Mouse (Mus musculus): ENCODE measurements around the gene Acot11.
A peak's percentile ranks its signal among the peaks of the same experiment; 100 is the strongest.

Acot11 gene

DNA sequence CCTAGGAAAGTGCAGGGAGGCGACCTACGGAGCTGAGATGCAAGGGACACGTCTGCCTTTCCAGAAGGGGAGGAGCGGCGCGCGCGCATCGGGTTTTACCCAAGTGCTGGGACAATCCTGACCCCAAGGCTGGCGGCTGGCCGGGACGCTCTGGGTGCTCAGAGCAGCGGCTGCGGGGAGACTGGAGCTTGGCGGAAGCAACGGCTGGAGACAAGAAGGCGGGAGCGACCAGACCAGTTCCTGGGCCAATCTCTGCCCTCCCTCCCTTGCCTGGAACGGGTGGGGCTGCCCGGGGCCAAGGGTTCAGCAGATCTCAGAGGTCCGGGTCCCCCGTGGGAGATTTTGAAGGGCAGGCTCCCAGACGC lies at the start of gene Acot11:
Acot11 (minus strand) TSS at position 89 of the 365 bp plus-strand sequence.
- DNase-seq, result no peak

DNA sequence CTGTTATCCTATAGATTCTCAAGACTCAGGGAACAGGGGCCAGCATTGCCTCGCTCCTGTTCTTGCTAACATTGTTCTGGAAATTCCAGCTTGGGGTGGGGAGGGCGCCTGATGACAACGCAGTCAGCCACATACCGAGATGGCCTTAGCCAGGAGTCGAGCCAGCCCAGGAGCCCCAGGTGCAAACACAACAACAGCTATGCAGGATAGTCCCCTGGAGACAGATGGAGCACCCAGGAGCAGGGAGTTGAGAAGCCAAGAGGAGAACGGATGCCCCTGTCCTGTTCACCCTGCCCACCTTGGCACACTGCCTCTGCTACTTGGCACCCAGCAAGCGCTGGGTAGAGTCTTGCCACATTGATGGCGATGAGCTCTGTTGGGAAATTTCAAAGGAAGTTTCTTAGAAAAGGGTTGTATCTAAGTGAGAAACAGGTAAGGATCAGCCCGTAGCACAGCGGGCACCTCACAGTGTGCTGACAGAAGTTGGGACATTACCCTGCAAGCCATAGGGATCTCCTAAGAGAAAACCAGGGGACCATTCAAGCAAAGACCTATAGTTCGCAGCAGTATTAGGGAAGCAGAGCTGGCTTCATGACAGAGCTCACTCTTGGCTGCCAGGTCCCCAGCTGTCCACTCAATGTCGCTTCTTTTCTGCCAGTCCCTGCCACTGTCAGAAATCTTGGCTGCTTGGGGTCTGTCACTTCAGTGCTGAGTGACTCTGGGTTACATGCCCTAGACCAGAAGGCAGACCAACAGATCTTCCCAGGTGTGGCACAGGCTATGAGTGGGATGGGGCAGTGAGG lies 43.7 kb upstream of the Acot11 start:
- no peak for DNase-seq

DNA sequence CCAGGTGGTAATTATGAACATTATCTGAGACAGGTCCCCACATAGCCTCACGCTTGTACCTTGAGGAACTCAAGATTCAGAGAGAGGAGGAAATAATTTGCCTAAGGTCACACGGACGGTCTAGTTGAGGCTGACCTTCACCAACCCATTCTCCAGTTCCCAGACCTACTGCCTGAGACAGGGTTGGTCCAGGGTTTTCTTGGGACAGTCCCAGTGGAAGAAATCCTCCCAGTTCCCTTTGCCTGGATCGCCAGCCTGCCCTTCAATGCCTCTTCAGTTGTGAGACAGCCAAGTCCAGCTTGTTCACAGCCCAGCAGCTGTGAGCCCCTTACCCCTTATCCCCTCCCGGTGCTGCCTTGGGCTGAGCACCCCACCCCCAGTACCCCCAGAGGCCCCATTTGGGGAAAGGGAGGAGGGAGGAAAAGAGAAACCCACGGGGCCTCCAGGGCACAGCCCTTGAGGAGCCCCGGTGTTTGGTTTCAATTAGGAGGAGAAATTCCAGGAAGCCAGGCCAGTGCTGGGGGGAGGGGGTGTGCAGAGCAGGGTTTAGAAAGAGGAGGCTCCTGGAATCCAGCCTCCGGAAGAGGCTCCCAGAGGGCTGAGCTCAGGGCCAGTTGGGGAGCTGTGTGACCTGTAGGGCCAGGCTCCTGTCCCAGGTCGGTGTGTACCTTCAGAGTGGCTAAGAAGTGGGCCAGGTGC lies 42.9 kb upstream of the Acot11 start:
- DNase-seq, result no peak

DNA sequence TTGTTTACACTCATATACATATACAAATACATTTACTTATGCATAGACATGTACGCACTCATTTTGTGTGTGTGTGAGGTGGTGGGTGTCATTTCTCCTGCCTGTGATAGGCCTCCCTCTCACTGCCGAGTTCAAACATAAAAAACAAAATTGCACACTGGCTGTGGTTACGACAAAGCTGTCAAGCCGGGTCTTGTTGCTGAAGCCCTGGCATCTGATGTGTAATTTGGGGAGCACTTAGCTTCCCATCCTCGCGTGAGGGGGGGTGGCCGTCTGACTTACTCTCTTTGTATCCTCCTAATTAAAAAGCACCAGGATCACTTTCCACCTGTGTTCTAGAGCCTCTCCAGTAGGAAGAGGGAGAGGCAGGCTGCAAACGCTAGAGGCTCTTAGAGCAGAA lies 37.8 kb upstream of the Acot11 start:
- DNase-seq, result no peak

DNA sequence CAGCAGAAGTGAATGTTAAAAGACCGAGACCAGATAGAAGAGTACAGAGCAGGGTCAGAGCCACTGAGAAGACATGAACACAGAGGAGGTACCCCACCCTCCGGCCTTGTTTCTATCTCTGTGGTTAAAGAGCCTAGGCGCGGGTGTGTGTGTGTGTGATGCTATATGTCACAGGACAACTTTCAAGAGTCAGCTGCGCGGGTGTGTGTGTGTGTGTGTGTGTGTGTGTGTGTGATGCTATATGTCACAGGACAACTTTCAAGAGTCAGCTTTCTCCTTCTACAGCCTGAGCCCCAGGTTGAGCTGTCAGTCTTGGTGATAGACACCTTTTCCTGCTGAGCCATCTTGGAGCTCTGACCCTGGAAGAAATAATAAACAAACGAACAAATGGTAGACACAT lies 37.1 kb upstream of the Acot11 start:
- DNase-seq, result peak in 1 of 2 experiments; percentile 56

DNA sequence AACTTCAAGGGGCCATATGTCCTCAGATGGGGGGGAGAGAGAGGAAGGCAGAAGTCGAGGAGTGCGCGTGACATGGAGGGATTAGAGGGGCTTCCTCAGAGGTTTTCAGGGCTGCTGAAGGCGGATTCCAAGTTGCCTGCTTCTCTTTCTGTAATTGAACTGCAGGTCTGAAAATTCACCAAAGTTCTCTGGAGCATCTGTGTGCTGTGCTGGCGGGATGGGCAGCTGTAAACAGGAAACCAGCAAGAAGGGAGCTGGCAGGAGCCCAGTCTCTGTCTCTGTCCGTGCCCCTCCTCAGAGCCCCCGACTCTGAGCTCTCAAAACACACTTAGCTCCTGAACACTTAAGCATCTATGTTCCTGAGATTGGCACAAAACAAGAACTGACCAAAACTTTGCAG lies 36.5 kb upstream of the Acot11 start:
- peak in 1 of 2 experiments; percentile 19 for DNase-seq

DNA sequence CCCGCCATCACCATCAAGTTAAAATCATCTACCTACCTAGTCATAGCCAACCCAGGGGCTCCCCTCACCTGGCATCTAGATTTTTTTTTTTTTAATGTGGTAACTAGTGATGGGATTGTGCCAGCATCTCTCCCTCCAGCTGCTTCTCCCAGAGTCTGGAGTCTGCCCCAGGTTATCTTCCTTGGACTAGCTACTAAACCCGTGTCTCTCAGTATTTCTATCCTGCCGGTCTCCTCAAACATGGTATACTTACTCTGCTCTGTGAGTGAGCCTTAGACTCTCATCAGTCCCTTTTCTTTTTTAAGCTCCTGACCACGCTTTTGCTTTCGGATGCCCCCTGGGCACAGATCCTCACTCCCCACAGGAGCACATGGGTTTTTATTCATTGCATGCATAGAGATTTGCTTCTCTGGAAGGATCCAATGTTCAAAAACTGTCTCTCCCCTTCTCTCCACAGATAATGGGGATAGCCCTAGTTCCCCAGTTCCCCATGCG lies 35.9 kb upstream of the Acot11 start:
- no peak for DNase-seq

DNA sequence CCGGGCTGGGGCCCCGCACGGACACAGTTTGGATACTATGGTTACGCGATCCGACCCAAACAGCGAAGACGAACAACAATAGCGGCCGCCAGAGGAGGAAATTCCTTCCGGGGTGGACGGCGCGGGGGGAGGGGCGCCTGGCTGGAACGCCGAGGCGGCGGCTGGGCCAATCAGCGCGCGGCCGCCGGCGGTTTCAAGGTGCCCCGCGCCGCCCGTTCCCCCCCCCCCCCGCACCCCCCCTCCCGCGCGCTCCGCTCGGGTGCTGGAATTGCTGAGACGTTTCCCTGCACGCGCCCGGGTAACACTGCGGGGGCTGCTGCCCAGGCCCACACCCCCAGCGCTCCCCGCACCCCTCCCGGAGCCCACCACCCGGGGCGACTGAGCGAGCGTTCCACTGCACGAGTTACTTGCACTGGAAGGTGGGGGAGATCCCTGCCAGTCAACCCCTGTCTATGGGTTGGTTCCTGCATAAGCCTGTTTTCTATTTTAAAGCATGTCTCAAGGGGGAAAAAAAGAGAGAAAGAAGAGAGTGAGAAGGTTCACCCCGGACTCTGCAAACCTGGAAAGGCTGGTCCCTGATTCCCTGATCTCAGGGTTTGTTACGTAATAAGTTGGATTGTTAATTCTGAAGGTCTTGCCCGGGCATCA lies 35.3 kb upstream of the Acot11 start:
- DNase-seq, result peak; percentile 72 to 80

DNA sequence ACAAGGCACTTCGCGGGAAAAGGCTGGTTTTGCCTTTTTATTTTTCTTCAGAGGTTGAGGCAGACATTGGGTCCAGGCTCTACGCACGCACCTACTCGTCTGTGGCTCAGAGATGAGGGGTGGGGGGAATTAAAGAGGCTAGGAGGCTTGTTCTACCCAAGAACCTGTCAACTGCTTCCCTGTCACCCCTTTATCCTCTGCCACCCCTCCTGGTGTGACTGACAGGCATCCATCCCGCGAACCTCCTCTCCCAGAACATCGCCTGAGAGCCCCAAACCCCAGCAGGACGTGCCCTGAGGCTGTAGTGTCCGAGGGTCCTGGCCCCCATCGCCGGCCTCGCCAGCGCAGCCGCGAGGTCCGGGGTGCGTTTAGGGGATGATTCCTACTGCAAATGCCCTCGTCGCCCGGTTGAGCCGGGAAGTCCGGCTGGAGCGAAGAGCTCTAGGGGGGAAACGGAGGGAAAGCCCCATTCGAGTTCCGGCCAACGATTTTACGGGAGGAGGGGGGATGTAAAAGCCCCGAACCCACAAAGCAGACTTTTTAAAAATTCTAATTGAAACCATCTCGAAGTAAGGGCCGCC lies 34.5 kb upstream of the Acot11 start:
- peak in 1 of 2 experiments; percentile 52 for DNase-seq

DNA sequence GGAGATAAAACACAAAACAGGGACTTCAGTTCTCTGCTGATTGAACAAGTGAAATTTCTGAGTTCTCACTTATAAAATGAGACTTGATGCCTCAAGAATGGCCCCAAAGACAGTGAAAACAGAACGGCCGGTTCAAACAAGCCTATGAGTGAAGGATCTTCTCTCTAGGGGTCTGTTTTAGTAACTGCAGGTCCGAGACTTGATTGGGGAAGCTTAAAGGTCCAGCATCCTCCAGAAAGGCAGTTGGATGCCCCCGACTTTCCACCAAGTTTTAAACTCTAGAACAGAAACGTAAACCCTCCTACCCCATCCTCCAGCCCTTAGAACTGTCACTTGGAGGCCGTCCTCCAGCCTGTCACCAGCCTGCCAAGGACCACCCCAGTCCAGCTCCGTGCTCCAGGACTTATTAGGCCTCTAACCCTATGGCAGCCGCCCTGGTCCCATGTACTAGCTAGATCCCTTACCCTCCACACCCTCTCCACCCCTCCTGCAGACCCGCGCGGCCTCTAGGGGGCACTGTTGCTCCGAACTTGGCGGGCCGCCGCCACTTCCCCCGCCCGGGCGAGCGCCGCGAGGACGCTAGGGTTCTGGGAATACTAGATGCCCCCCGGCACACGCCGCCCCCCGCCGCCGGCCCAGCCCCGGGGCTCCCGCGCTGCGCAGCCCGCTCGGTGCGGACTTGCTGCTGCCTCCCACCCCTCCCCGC lies 33.9 kb upstream of the Acot11 start:
- peak; percentile 92 for DNase-seq

DNA sequence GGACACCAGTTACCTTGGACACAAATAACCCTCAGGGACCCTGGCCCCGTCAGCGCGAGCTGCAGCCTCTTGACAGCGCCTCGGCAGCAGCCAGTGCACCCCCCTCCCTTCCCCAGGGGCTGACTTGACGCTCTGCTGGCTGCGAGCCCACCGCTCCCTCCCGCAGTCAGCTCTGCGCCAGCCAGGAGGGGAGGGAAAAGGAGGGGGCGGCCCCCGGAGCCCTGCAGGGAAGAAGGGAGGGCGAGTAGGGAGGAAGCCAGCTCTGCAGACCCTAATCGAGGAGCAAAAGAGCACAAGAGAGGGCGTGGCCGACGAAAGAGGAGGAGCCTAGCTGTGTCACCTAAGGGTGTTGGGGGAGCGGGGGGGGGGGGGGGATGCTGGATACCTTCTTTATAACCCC lies 33.2 kb upstream of the Acot11 start:
- peak; percentile 52 to 55 for DNase-seq

DNA sequence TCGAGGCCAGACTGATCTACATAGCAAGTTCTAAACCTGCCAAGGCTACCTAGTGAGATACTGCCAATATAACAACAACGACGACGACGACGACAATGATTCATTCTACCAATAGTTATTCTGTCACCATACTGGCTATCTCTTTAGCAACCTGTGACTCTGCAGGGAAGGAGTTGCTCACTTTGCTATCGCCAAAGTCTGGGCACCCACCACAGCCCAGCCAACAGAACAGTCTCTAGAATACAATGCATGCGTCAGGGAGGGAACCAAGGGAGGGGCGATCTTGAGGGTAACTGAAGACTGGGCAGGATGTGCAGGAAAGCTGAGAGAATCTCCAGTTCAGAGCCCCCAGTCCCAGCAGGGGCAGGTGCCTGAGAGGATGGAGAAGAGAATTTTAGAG lies 32.6 kb upstream of the Acot11 start:
- no peak for DNase-seq

DNA sequence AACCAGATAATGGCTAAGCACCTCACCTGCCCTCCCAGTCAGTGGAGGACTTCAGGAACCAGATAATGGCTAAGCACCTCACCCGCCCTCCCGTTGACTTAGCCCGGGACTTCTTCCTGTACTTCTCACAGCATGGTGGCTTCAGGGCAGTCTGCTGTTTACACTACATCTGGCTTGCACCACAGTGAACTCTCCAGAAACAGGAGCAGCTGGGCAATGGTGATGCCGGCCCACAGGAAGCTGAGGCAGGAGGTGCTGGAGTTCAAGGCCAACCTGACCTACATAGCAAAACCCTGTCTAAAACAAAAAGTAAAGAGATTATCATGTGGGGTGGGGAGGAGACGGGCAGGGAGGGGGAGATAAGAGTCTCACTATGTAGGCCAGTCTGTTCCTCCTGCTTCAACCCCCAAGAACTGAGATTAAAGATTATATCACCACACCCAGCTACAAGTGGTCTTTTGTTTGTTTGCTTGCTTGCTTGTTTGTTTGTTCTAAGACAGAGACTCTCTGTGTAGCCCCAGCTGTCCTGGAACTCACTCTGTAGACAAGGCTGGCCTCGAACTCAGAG lies 25.8 kb upstream of the Acot11 start:
- no peak for DNase-seq

DNA sequence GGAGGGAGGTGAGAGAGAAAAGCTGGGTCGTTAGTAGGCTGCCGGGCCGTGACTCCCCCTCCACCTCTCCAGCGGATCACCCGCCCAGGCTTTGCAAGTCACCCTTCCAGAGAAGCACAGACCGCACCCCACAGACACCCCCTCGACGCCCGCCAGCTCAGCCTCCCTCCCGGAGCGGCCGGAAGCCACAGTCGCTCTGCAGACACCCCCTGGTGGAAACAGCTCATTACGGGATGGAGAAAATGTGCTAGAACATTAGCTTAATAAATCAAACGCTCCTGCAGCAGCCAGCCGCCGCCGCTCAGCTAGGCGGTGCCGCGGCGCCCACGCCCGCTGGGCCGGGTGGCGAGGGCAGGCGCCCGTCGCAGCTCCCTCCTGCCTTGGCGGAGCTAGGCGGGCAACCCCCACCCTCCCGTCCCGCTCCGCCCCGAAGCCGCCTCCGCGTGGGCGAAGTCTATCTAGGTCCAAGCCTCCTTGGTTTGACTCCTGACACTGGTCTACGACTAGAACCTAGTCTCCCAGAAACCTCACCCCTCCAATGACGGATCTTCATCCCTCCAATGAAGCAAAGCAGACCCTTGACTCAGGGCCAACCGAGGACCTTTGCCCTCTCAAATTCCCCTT lies 23.1 kb upstream of the Acot11 start:
- peak; percentile 86 to 90 for DNase-seq

DNA sequence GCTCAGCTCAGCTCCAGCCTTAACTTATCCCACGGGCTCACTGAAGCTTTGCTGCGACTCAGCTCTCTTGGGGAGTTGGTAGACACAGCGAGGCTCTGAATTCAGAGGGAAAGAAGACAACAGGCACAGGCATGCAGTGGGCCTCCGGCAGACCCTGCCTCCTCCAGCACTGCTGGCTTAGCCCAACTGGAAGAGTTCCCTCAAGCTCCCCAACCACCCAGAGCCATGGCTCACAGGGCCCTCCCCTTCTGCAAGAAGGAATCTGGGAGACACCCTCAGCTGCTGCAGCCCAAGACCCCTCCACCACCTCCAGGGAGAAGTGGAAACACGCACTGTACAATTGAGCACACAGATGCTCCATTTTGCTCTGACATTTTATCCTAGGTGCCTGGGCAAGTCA lies 20.4 kb upstream of the Acot11 start:
- DNase-seq, result no peak

DNA sequence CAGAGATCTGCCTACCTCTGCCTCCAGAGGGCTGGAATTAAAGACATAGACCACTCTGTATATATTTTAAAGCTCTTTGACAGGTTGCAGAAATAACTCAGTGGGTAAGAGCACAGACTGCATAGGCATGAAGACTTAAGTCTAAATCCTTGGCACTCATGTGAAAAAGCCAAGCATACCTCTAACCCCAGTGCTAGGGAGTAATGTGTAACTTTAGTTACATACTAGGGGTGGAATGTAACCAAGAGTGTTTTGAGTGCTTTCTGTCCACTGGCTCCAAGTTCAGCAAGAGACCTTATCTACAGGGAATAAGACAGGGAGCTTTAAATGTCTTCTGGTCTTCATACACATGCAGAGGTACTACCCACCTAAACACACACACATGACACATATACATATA lies 14.6 kb upstream of the Acot11 start:
- DNase-seq, result no peak

DNA sequence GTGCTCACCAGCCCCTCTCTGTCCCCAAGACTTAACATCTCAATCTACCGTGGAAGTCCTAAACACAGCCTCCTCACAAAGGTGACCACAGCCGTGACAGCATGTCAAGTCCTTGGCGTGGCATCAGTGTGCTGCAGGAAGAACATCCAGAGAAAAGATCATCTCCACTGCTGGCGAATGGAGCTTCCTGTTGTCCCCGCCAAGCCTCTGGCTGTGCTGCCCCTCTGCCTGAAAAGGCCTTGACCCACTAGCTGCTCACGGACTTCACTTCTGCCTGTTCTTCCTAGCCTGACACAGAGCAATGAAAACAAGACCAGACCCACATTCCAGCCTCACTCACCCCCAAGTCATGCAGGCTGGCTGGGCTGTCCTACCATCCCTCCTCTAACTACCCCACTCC lies 13.5 kb upstream of the Acot11 start:
- no peak for DNase-seq

DNA sequence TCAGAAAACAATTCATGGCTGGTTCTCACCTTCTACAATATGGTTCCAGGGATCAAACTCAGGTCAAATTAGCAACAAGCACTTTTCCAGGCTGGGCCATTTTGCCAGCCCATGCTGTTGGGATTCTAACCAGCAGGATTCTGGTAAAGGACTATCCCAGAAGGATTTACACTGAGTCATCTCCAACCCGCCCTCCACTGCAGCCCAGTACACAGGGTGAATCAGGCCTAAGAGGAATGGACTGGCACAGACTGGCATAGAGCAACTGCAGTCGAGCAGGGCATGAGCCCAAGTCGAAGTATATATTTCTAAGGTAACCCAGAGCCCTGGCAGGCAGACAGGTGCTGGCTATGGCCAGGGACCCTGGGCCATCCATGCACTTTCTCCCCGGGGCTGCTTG lies 12.2 kb upstream of the Acot11 start:
- no peak for DNase-seq

DNA sequence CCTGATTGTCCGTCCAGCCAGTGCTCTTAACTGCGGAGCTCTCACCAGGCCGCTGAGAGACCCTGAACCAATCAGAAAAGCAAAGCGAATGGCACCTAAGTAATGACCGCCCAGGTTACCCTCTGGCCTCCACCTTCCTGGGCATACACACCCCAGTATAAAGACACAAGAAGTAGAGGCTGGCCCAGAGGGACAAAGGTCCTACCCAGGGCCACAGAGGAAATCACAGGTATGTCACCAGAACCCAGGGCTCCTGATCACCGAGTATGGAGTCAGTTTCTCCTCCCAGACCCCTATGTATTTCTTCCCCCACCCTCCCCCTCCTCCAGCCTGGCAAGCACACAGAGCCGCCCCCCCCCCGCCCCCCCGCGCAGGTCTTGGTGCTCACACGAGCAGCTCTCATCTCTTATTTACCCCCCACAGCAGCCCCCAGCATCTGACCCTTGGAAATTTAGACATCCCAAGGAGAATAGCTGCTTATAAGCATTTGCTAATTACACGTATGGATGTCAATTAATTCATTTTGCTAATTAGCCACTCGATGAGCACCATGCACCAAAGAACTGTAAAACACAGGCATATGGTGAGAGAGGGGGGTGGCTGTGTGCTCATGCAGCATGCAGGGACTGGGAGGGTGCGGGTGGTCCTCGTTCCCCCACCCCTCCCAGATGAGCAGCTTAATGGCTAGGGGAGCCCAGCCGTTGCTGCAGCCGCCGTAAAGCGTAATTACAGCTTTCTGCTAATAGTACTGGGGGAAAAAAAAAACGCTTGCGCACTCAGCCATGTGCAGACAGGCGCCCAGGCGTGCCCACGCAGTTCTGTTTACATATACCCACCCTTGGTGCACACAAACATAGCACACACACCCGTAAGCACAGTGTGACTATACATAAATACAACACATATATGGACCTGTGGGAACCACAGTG lies 10.9 kb upstream of the Acot11 start:
- DNase-seq, result no peak

DNA sequence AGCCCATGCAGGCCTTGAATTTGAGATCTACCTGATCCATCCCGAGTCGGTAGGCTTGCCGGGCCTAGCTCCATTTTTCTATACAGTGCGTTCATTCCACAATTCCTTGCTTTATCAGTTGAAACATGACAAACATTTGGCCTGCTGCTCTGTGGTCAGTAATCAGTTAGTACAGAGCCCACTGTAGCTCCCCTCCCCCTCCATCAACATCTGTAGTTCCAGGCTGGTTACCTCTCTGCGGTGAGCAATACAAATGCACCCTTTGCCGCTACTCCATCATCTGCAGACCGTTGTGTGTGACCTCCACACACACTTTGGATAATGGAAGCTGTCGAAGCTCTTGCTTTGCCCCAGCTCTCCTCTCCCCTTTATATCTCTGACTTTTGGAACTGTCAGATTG lies 6.4 kb upstream of the Acot11 start:
- DNase-seq, result no peak

DNA sequence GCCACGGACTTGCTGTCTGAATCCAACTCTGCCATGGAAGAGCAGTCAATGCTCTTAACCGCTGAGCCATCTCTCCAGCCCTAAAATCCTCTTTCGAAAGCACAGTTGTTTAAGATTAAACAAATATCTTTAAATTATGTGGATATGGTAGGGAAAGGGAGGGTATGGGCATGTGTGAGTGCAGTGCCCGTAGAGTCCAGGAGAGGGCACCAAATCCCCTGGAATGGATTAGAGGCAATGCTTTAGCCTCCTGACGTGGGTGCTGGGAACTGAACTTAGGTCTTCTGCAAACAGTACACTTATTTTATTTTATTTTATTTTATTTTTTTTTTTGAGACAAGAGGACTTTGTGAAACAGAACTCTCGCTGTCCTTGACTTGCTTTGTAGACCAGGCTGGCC lies 5.2 kb upstream of the Acot11 start:
- no peak for DNase-seq

Data from thymus, adult 18-20 months (tissue).